In genomic region chr10:62505224-62505983, GRCm38 (mm10) we compare ENCODE assay signal across 18 mouse cellular contexts. TPM values are rescaled to one million over a fixed set of nuclear protein-coding genes. Genes with fewer than 3 reads are reported as not detected.
DNase-seq lines count a peak whose midpoint lies in the region; ATAC-seq and TF ChIP-seq lines count a peak whose summit lies in the region.
"Had no signal": no experiment of that assay in that cellular context is flagged by ENCODE, and none has a peak within 500 bp of the region (broad histone marks: within the 10 kb centered on the region; RNA-seq: fewer than 3 reads in every experiment).

No protein-coding gene starts in this region.

- H3K27ac ChIP-seq in heart, embryonic 16.5 days (ENCODE audit: low read length) = peak overlapping the region; percentile 15
- peak overlapping the region; percentile 89 for H3K27ac ChIP-seq in brown adipose tissue, adult 24 weeks (replicated peaks; ENCODE audit: low read depth, low read length)
- peak overlapping the region; percentile 72 for H3K27ac ChIP-seq in macrophage
- no peak overlapping the region for H3K27ac ChIP-seq in intestine, postnatal 0 days (ENCODE audit: low read depth, low read length)
- H3K27ac ChIP-seq: embryonic facial prominence, embryonic 15.5 days; hindbrain, postnatal 0 days; kidney, postnatal 0 days had no signal

- no peak for DNase-seq in heart, postnatal 4 days
- peak; percentile 72 for DNase-seq in A20 (ENCODE audit: low read depth, low spot score)
- no peak for DNase-seq in thymus, adult 18-20 months
- DNase-seq in gastrocnemius, postnatal 36 days = no peak
- DNase-seq: gastrocnemius, postnatal 25 days; heart, postnatal 10 days; left cerebral cortex, postnatal 4 days had no signal

- no peak for ATAC-seq in heart, embryonic 16.5 days (replicated peaks; ENCODE audit: extremely low read depth, insufficient read depth, low FRiP score)
- no peak for ATAC-seq in intestine, postnatal 0 days
- ATAC-seq: forebrain, embryonic 14.5 days; hindbrain, postnatal 0 days; midbrain, embryonic 16.5 days; Patski had no signal

- no peak overlapping the region for H3K4me3 ChIP-seq in heart, embryonic 16.5 days (ENCODE audit: low read length)
- peak overlapping the region; percentile 44 for H3K4me3 ChIP-seq in brown adipose tissue, adult 24 weeks (ENCODE audit: insufficient read depth, low read depth, low read length)
- H3K4me3 ChIP-seq in macrophage (ENCODE audit: inconsistent target) = 0 out of 2 replicates have a peak overlapping the region, but pooled peaks have one; percentile 39
- no peak overlapping the region for H3K4me3 ChIP-seq in intestine, postnatal 0 days (ENCODE audit: low read depth, low read length)
- H3K4me3 ChIP-seq: embryonic facial prominence, embryonic 15.5 days had no signal

- H3K27me3 ChIP-seq in heart, embryonic 16.5 days (ENCODE audit: control insufficient read depth, insufficient read depth, low read length) = no peaks in the 10 kb centered on the region
- peaks cover 5% of the 10 kb centered on the region; the same call in 1 of the 2 replicates for H3K27me3 ChIP-seq in intestine, postnatal 0 days (replicated peaks; ENCODE audit: control insufficient read depth, insufficient read depth, low read length)
- H3K27me3 ChIP-seq: Patski had no signal

- H3K9ac ChIP-seq in heart, embryonic 16.5 days (ENCODE audit: low read length) = no peak overlapping the region
- H3K9ac ChIP-seq in intestine, postnatal 0 days (ENCODE audit: low read depth, low read length) = no peak overlapping the region
- H3K9ac ChIP-seq: embryonic facial prominence, embryonic 15.5 days had no signal

- no peak for TF ChIP-seq CTCF in intestine, postnatal 0 days (IDR thresholded peaks at IDR 0.05; ENCODE audit: low read depth)

- H3K4me2 ChIP-seq in heart, embryonic 16.5 days (ENCODE audit: low read depth, low read length) = no peak overlapping the region
- no peak overlapping the region for H3K4me2 ChIP-seq in intestine, postnatal 0 days (replicated peaks; ENCODE audit: low read depth)
- H3K4me2 ChIP-seq: embryonic facial prominence, embryonic 15.5 days had no signal

- intact Hi-C loops in gastrocnemius, postnatal 36 days (cut with DNase I) = no loop called here

- H3K79me2 ChIP-seq in macrophage (ENCODE audit: inconsistent target) = peaks cover 42% of the 10 kb centered on the region; the same call in 1 of the 2 replicates

- 76% methylated on average over 9 of the region's 9 CpGs for WGBS in heart, embryonic 16.5 days
- WGBS in macrophage (ENCODE audit: missing documents) = 28% methylated on average over 9 of the region's 9 CpGs
- WGBS in intestine, postnatal 0 days = 81% methylated on average over 9 of the region's 9 CpGs

- no peaks in the 10 kb centered on the region for H3K9me3 ChIP-seq in heart, embryonic 16.5 days (replicated peaks; ENCODE audit: control insufficient read depth, low read length)
- no peaks in the 10 kb centered on the region for H3K9me3 ChIP-seq in intestine, postnatal 0 days (ENCODE audit: control insufficient read depth)
- H3K9me3 ChIP-seq: embryonic facial prominence, embryonic 15.5 days had no signal

- H3K4me1 ChIP-seq in heart, embryonic 16.5 days (ENCODE audit: control insufficient read depth, insufficient read depth, low read length) = peaks cover 2% of the 10 kb centered on the region; the same call in 1 of the 2 replicates
- peaks cover 18% of the 10 kb centered on the region; the same call in 1 of the 2 replicates for H3K4me1 ChIP-seq in brown adipose tissue, adult 24 weeks (ENCODE audit: control insufficient read depth, insufficient read depth, insufficient read length, low read length)
- no peaks in the 10 kb centered on the region for H3K4me1 ChIP-seq in intestine, postnatal 0 days (replicated peaks; ENCODE audit: control insufficient read depth, insufficient read depth, low read length)

- no peaks in the 10 kb centered on the region for H3K36me3 ChIP-seq in heart, embryonic 16.5 days (ENCODE audit: control insufficient read depth, insufficient read depth)
- no peaks in the 10 kb centered on the region for H3K36me3 ChIP-seq in macrophage (ENCODE audit: inconsistent target)
- no peaks in the 10 kb centered on the region for H3K36me3 ChIP-seq in intestine, postnatal 0 days (ENCODE audit: control insufficient read depth, insufficient read depth)
- H3K36me3 ChIP-seq: embryonic facial prominence, embryonic 15.5 days had no signal

RNA-seq across cellular contexts. Expression of gene Vps26a, which starts 18.8 kb away (rescaled TPM):
- 73.4 and 80.2 TPM in 2 replicates for polyA plus RNA-seq in heart, embryonic 16.5 days (2015; fragmentation: Nextera tagmentation; extraction: Ambion mirVana)
- 10 to 100 TPM; 50.9 to 53.0 TPM for total RNA-seq in heart, postnatal 4 days (2021)
- 46.9 and 61.9 TPM in 2 replicates for polyA plus RNA-seq in brown adipose tissue, adult 24 weeks (2012; ENCODE audit: insufficient read depth, insufficient read length, missing spikeins)
- 10 to 100 TPM; 39.3 to 71.1 (median 57.3) TPM for total RNA-seq in macrophage (2018; cell fraction: chromatin; rRNA removed)
- total RNA-seq in macrophage (2018; cell fraction: cytosol; rRNA removed) = 100 to 1,000 TPM; 161 to 207 (median 187) TPM
- 100 to 1,000 TPM in 11 of 26 experiments, 10 to 100 TPM in 15; 61.6 to 159 (median 95.3) TPM for total RNA-seq in macrophage (2018; cell fraction: nucleus; rRNA removed)
- polyA plus RNA-seq in macrophage (2018) = 167 to 346 TPM (median 178 TPM) in 3 replicates
- 10 to 100 TPM; 24.3 to 29.0 TPM for total RNA-seq in gastrocnemius, postnatal 36 days (2021)
- 102 and 116 TPM in 2 replicates for polyA plus RNA-seq in intestine, postnatal 0 days (2015; fragmentation: Nextera tagmentation; extraction: Ambion mirVana)

RNA-seq across cellular contexts. Expression of gene Srgn, which starts 21.8 kb away (rescaled TPM):
- 18.6 and 28.8 TPM in 2 replicates for polyA plus RNA-seq in heart, embryonic 16.5 days (2015; fragmentation: Nextera tagmentation; extraction: Ambion mirVana)
- total RNA-seq in heart, postnatal 4 days (2021) = 10 to 100 TPM; 16.9 to 18.4 TPM
- 48.5 and 88.7 TPM in 2 replicates for polyA plus RNA-seq in brown adipose tissue, adult 24 weeks (2012; ENCODE audit: insufficient read depth, insufficient read length, missing spikeins)
- 100 to 1,000 TPM in 9 of 26 experiments, 10 to 100 TPM in 12, 1 to 10 TPM in 5; 5.0 to 374 (median 54.9) TPM for total RNA-seq in macrophage (2018; cell fraction: chromatin; rRNA removed)
- 1,000 to 10,000 TPM in 3 of 26 experiments, 100 to 1,000 TPM in 23; 178 to 1,433 (median 423) TPM for total RNA-seq in macrophage (2018; cell fraction: cytosol; rRNA removed)
- total RNA-seq in macrophage (2018; cell fraction: nucleus; rRNA removed) = 1,000 to 10,000 TPM in 2 of 26 experiments, 100 to 1,000 TPM in 22, 10 to 100 TPM in 2; 93.8 to 1,370 (median 265) TPM
- polyA plus RNA-seq in macrophage (2018) = 240 to 438 TPM (median 289 TPM) in 3 replicates
- total RNA-seq in gastrocnemius, postnatal 36 days (2021) = 10 to 100 TPM; 12.2 to 14.1 TPM
- 18.9 and 21.6 TPM in 2 replicates for polyA plus RNA-seq in intestine, postnatal 0 days (2015; fragmentation: Nextera tagmentation; extraction: Ambion mirVana)
- polyA plus RNA-seq: C2C12, Patski had no signal

RNA-seq across cellular contexts. Expression of gene Supv3l1, which starts 55.9 kb away (rescaled TPM):
- polyA plus RNA-seq in heart, embryonic 16.5 days (2015; fragmentation: Nextera tagmentation; extraction: Ambion mirVana) = 29.2 and 29.9 TPM in 2 replicates
- total RNA-seq in heart, postnatal 4 days (2021) = 10 to 100 TPM; 39.2 to 40.7 TPM
- polyA plus RNA-seq in brown adipose tissue, adult 24 weeks (2012; ENCODE audit: insufficient read depth, insufficient read length, missing spikeins) = 46.3 and 62.1 TPM in 2 replicates
- 10 to 100 TPM; 19.7 to 49.9 (median 32.0) TPM for total RNA-seq in macrophage (2018; cell fraction: chromatin; rRNA removed)
- total RNA-seq in macrophage (2018; cell fraction: cytosol; rRNA removed) = 10 to 100 TPM in 2 of 26 experiments, 1 to 10 TPM in 24; 6.7 to 11.5 (median 8.5) TPM
- 10 to 100 TPM; 14.5 to 41.4 (median 26.0) TPM for total RNA-seq in macrophage (2018; cell fraction: nucleus; rRNA removed)
- polyA plus RNA-seq in macrophage (2018) = 9.8 to 13.0 TPM (median 12.9 TPM) in 3 replicates
- total RNA-seq in gastrocnemius, postnatal 36 days (2021) = 10 to 100 TPM; 17.1 to 19.7 TPM
- polyA plus RNA-seq in intestine, postnatal 0 days (2015; fragmentation: Nextera tagmentation; extraction: Ambion mirVana) = 12.8 and 13.6 TPM in 2 replicates

RNA-seq across cellular contexts. Expression of gene 4930507D05Rik, which starts 56.1 kb away (rescaled TPM):
- polyA plus RNA-seq in heart, embryonic 16.5 days (2015; fragmentation: Nextera tagmentation; extraction: Ambion mirVana) = 0.35 and 0.66 TPM in 2 replicates
- total RNA-seq in heart, postnatal 4 days (2021) = under 1 TPM; 0.36 to 0.62 TPM
- not detected in 2 replicates for polyA plus RNA-seq in brown adipose tissue, adult 24 weeks (2012; ENCODE audit: insufficient read depth, insufficient read length, missing spikeins)
- not detected for total RNA-seq in macrophage (2018; cell fraction: chromatin; rRNA removed)
- total RNA-seq in macrophage (2018; cell fraction: cytosol; rRNA removed) = under 1 TPM in 8 of 26 experiments, not detected in 18; 0.05 to 0.14 (median 0.10) TPM
- total RNA-seq in macrophage (2018; cell fraction: nucleus; rRNA removed) = under 1 TPM in 2 of 26 experiments, not detected in 24; 0.24 to 0.48 TPM
- 0.26 TPM in 1 of 3 replicates, not detected in the others for polyA plus RNA-seq in macrophage (2018)
- total RNA-seq in gastrocnemius, postnatal 36 days (2021) = not detected
- polyA plus RNA-seq in intestine, postnatal 0 days (2015; fragmentation: Nextera tagmentation; extraction: Ambion mirVana) = 0.14 TPM in 2 replicates
- total RNA-seq: gastrocnemius, postnatal 25 days had no signal

Comparison
In these comparisons a context has a peak if more than half of its experiments do, and no peak if none do; other contexts are left out.
1. H3K4me3 ChIP-seq: peak in brown adipose tissue, adult 24 weeks (single experiment) and macrophage (single experiment); none in heart, embryonic 16.5 days (single experiment) and intestine, postnatal 0 days (single experiment).